8 mouse cellular contexts compared by ENCODE assay signal in genomic region chr9:112118411-112119105, GRCm38 (mm10).
DNase-seq lines count a peak whose midpoint lies in the region; ATAC-seq lines count a peak whose summit lies in the region.

No protein-coding gene starts in this region.

- H3K9me3 ChIP-seq in embryonic facial prominence, embryonic 13.5 days, result no peaks in the 10 kb centered on the region
- H3K9me3 ChIP-seq in hindbrain, embryonic 12.5 days (replicated peaks), result no peaks in the 10 kb centered on the region
- no peaks in the 10 kb centered on the region for H3K9me3 ChIP-seq in midbrain, embryonic 12.5 days

- no peak for ATAC-seq in embryonic facial prominence, embryonic 13.5 days (ENCODE audit: insufficient number of reproducible peaks, insufficient read depth, low FRiP score, low TSS enrichment, low read depth)
- peak; percentile 69 for ATAC-seq in hindbrain, embryonic 12.5 days (ENCODE audit: low FRiP score)
- peak; percentile 68 for ATAC-seq in midbrain, embryonic 12.5 days (ENCODE audit: low FRiP score, low read depth)
- no peak for ATAC-seq in megakaryocyte-erythroid progenitor cell, adult 5-6 weeks (replicated peaks; ENCODE audit: low FRiP score, low TSS enrichment, poor library complexity, severe bottlenecking)

- peak; percentile 7 for DNase-seq in adrenal gland, postnatal 14 days
- DNase-seq in adrenal gland, postnatal 36 days, result no peak
- DNase-seq in Muller cell, postnatal 12 days (ENCODE audit: inconsistent ontology term), result peak; percentile 92
- DNase-seq in urinary bladder, postnatal 10 days (ENCODE audit: low spot score), result no peak

- H3K9ac ChIP-seq in embryonic facial prominence, embryonic 13.5 days, result peak overlapping the region; percentile 60
- peak overlapping the region; percentile 47; the same call in 1 of the 2 replicates for H3K9ac ChIP-seq in hindbrain, embryonic 12.5 days
- peak overlapping the region; percentile 41; the same call in 1 of the 2 replicates for H3K9ac ChIP-seq in midbrain, embryonic 12.5 days (replicated peaks)

- WGBS in embryonic facial prominence, embryonic 13.5 days, result 2% methylated on average over 22 of the region's 22 CpGs
- WGBS in hindbrain, embryonic 12.5 days, result 2% methylated on average over 22 of the region's 22 CpGs
- 2% methylated on average over 22 of the region's 22 CpGs for WGBS in midbrain, embryonic 12.5 days

- peaks cover 35% of the 10 kb centered on the region for H3K27me3 ChIP-seq in embryonic facial prominence, embryonic 13.5 days
- H3K27me3 ChIP-seq in hindbrain, embryonic 12.5 days, result peaks cover 14% of the 10 kb centered on the region
- H3K27me3 ChIP-seq in midbrain, embryonic 12.5 days, result peaks cover 32% of the 10 kb centered on the region

- H3K36me3 ChIP-seq in embryonic facial prominence, embryonic 13.5 days, result no peaks in the 10 kb centered on the region
- H3K36me3 ChIP-seq in hindbrain, embryonic 12.5 days, result no peaks in the 10 kb centered on the region
- H3K36me3 ChIP-seq in midbrain, embryonic 12.5 days, result no peaks in the 10 kb centered on the region

- H3K4me2 ChIP-seq in embryonic facial prominence, embryonic 13.5 days, result peak overlapping the region; percentile 77
- peak overlapping the region; percentile 67 for H3K4me2 ChIP-seq in hindbrain, embryonic 12.5 days (replicated peaks)
- peak overlapping the region; percentile 67 for H3K4me2 ChIP-seq in midbrain, embryonic 12.5 days (replicated peaks)

- H3K4me3 ChIP-seq in embryonic facial prominence, embryonic 13.5 days, result peak overlapping the region; percentile 36
- peak overlapping the region; percentile 24 for H3K4me3 ChIP-seq in hindbrain, embryonic 12.5 days
- peak overlapping the region; percentile 35 for H3K4me3 ChIP-seq in midbrain, embryonic 12.5 days

- H3K27ac ChIP-seq in embryonic facial prominence, embryonic 13.5 days, result no peak overlapping the region
- H3K27ac ChIP-seq in hindbrain, embryonic 12.5 days, result 0 out of 2 replicates have a peak overlapping the region, but pooled peaks have one; percentile 52
- H3K27ac ChIP-seq in midbrain, embryonic 12.5 days (replicated peaks), result peak overlapping the region; percentile 61

- peaks cover 15% of the 10 kb centered on the region for H3K4me1 ChIP-seq in embryonic facial prominence, embryonic 13.5 days
- H3K4me1 ChIP-seq in hindbrain, embryonic 12.5 days, result peaks cover 24% of the 10 kb centered on the region
- H3K4me1 ChIP-seq in midbrain, embryonic 12.5 days, result peaks cover 22% of the 10 kb centered on the region

Comparison
In these comparisons a context has a peak if more than half of its experiments do, and no peak if none do; other contexts are left out.
1. DNase-seq: peak in adrenal gland, postnatal 14 days (single experiment) and Muller cell, postnatal 12 days (single experiment); none in adrenal gland, postnatal 36 days (0 of 2) and urinary bladder, postnatal 10 days (single experiment).
2. ATAC-seq: peak in hindbrain, embryonic 12.5 days (single experiment) and midbrain, embryonic 12.5 days (single experiment); none in embryonic facial prominence, embryonic 13.5 days (single experiment) and megakaryocyte-erythroid progenitor cell, adult 5-6 weeks (single experiment).
3. Peak in every context shown above with its lines, with median percentiles within 50 percentile points of each other: H3K4me2 ChIP-seq, H3K4me3 ChIP-seq and H3K9ac ChIP-seq.